In genomic region chr15:10790862-10791497, GRCm38 (mm10) we compare ENCODE assay signal across 16 mouse cellular contexts.
DNase-seq lines count a peak whose midpoint lies in the region; ATAC-seq lines count a peak whose summit lies in the region.
"Had no signal": no experiment of that assay in that cellular context is flagged by ENCODE, and none has a peak within 500 bp of the region (broad histone marks: within the 10 kb centered on the region; RNA-seq: fewer than 3 reads in every experiment).

No protein-coding gene starts in this region.

- no peak overlapping the region for H3K4me3 ChIP-seq in midbrain, embryonic 11.5 days (ENCODE audit: low read depth, low read length)
- no peak overlapping the region for H3K4me3 ChIP-seq in midbrain, embryonic 16.5 days (ENCODE audit: low read depth, low read length)
- H3K4me3 ChIP-seq: embryonic facial prominence, embryonic 15.5 days; forebrain, embryonic 15.5 days; heart, embryonic 10.5 days; hindbrain, embryonic 13.5 days had no signal

- intact Hi-C loops in heart, postnatal 25 days (cut with DNase I), result no loop called here

- DNase-seq in heart, adult 11 months, result peak; percentile 76
- DNase-seq in heart, postnatal 25 days (ENCODE audit: low spot score), result no peak
- DNase-seq in midbrain, embryonic 11.5 days (ENCODE audit: low spot score, missing footprints), result peak; percentile 75
- peak; percentile 2 for DNase-seq in urinary bladder, postnatal 25 days (ENCODE audit: low spot score)
- no peak for DNase-seq in urinary bladder, adult 18-20 months (ENCODE audit: low spot score in 2 of 2)
- DNase-seq in layer of hippocampus, postnatal 14 days (ENCODE audit: low spot score in 2 of 2), result no peak
- DNase-seq: adrenal gland, adult 2 months; adrenal gland, postnatal 25 days; cerebellum, adult 8-10 months; cerebellum, postnatal 36 days; gastrocnemius, postnatal 36 days had no signal

- H3K9me3 ChIP-seq in midbrain, embryonic 11.5 days (ENCODE audit: control insufficient read depth, low read length), result no peaks in the 10 kb centered on the region
- H3K9me3 ChIP-seq in midbrain, embryonic 16.5 days (replicated peaks; ENCODE audit: control insufficient read depth, low read length, poor library complexity, severe bottlenecking), result no peaks in the 10 kb centered on the region
- H3K9me3 ChIP-seq: embryonic facial prominence, embryonic 15.5 days; forebrain, embryonic 15.5 days; heart, embryonic 10.5 days; hindbrain, embryonic 13.5 days had no signal

- H3K27ac ChIP-seq in midbrain, embryonic 11.5 days (ENCODE audit: low read depth, low read length), result no peak overlapping the region
- no peak overlapping the region for H3K27ac ChIP-seq in midbrain, embryonic 16.5 days (ENCODE audit: low read length)
- H3K27ac ChIP-seq: embryonic facial prominence, embryonic 15.5 days; forebrain, embryonic 15.5 days; heart, embryonic 10.5 days; hindbrain, embryonic 13.5 days had no signal

- H3K9ac ChIP-seq in midbrain, embryonic 11.5 days (ENCODE audit: low read length), result no peak overlapping the region
- H3K9ac ChIP-seq in midbrain, embryonic 16.5 days (ENCODE audit: low read depth, low read length), result no peak overlapping the region
- H3K9ac ChIP-seq: embryonic facial prominence, embryonic 15.5 days; forebrain, embryonic 15.5 days; hindbrain, embryonic 13.5 days had no signal

- no peak for ATAC-seq in midbrain, embryonic 11.5 days (ENCODE audit: low FRiP score)
- no peak for ATAC-seq in midbrain, embryonic 16.5 days
- ATAC-seq: forebrain, embryonic 15.5 days had no signal

- no peaks in the 10 kb centered on the region for H3K36me3 ChIP-seq in midbrain, embryonic 11.5 days (ENCODE audit: control insufficient read depth, insufficient read depth, low read length)
- no peaks in the 10 kb centered on the region for H3K36me3 ChIP-seq in midbrain, embryonic 16.5 days (ENCODE audit: control insufficient read depth, insufficient read depth, low read length)
- H3K36me3 ChIP-seq: embryonic facial prominence, embryonic 15.5 days; forebrain, embryonic 15.5 days; heart, embryonic 10.5 days; hindbrain, embryonic 13.5 days had no signal

- H3K27me3 ChIP-seq in midbrain, embryonic 11.5 days (ENCODE audit: control insufficient read depth, insufficient read depth, low read length), result no peaks in the 10 kb centered on the region
- H3K27me3 ChIP-seq in midbrain, embryonic 16.5 days (ENCODE audit: control insufficient read depth, insufficient read depth, low read depth, low read length), result no peaks in the 10 kb centered on the region
- H3K27me3 ChIP-seq: embryonic facial prominence, embryonic 15.5 days; forebrain, embryonic 15.5 days; hindbrain, embryonic 13.5 days had no signal

- WGBS in midbrain, embryonic 11.5 days, result 77% methylated on average over 3 of the region's 3 CpGs
- WGBS in midbrain, embryonic 16.5 days, result 92% methylated on average over 3 of the region's 3 CpGs

- H3K4me1 ChIP-seq in midbrain, embryonic 11.5 days (ENCODE audit: control insufficient read depth, insufficient read depth, low read length), result no peaks in the 10 kb centered on the region
- H3K4me1 ChIP-seq in midbrain, embryonic 16.5 days (ENCODE audit: control insufficient read depth, insufficient read depth, low read length), result no peaks in the 10 kb centered on the region
- H3K4me1 ChIP-seq: forebrain, embryonic 15.5 days; heart, embryonic 10.5 days had no signal

- H3K4me2 ChIP-seq in midbrain, embryonic 11.5 days, result no peak overlapping the region
- no peak overlapping the region for H3K4me2 ChIP-seq in midbrain, embryonic 16.5 days (ENCODE audit: low read length)
- H3K4me2 ChIP-seq: embryonic facial prominence, embryonic 15.5 days; forebrain, embryonic 15.5 days; hindbrain, embryonic 13.5 days had no signal

Comparison
In these comparisons a context has a peak if more than half of its experiments do, and no peak if none do; other contexts are left out.
1. DNase-seq: peak in heart, adult 11 months (single experiment), midbrain, embryonic 11.5 days (single experiment) and urinary bladder, postnatal 25 days (single experiment); none in heart, postnatal 25 days (single experiment), urinary bladder, adult 18-20 months (0 of 2) and layer of hippocampus, postnatal 14 days (0 of 2).